Mouse (Mus musculus): ENCODE data around the gene Pde6b. TPM values are rescaled to one million over a fixed set of nuclear protein-coding genes. Genes with fewer than 3 reads are reported as not detected.

The Pde6b gene
- total RNA-seq, 2 experiments from 2014 or later: 0.25 TPM; not detected in 1

DNA sequence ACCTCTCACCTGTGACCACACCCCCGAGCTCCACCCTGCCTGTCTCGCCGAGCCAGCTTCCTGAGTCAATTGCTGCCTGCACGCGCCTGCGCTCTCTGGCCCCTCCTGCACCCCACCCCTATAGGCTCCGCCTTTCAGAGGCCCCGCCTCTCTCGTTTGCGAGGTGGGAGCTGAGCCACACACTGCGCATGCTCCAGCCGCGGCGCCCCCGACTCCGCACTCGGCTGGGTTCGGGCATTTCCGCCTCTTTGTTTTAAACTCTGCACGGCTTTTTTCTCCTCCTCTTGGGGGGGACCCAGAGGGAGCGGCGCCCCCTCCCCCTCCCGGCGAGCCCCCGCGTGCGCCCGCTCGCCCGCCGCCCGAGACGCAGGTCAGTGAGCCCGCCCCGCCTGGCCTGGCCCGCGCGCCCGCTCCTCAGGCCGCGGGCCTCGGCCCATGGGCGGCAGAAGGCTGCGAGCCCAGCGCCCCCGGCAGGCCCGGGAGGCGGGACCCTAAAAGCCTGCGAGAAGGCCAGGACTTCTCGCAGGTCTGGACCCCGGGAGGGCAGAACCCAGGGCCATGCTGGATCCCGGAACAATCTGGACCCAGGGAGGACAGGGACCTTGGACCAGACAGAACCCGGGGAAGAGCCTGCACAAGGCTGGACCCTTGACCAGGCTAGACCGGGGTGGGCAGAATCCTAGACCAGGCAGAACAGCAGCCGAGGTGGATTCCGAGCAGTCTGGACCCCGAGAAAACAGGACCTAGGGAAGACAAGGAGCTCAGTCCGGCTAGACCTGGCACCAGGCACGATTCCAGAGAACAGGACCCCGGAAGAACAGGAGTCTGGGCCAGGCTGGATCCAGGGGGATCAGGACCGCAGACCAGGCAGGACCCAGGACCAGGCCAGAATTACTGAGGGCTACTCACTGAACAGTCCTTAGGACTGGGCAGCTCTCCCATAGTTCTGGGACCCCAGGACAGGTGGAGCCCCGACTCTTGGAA lies 73.2 kb downstream of the Pde6b start, which contains the start of gene Pcgf3:
Gene Pcgf3, plus strand, starts transcription at position 151 of the 984 bp plus-strand sequence.
- DNase-seq (ENCODE audit: low spot score in 2 of 2): peak; percentile 98 to 99

DNA sequence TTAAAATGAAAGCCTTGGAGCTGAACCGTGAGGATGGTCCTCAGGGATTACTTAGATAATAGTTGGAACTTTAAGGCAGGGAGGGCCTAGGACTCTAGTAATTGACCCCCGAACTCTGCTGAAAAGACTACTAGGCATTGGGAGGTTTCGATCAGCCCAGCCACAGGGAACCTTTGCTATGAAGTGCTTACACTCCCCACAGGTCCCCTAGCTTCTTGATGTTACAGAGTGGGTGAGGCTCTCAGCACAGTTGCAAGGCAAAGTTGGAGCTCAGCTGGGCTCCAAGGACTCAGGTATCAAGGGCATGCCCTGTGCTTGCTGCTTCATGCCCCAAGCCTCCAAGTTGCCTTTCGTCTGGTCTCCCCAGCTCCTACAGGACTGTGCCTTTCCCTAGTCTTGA lies 74.3 kb downstream of the Pde6b start:
- no peak for DNase-seq (ENCODE audit: low spot score in 2 of 2)

DNA sequence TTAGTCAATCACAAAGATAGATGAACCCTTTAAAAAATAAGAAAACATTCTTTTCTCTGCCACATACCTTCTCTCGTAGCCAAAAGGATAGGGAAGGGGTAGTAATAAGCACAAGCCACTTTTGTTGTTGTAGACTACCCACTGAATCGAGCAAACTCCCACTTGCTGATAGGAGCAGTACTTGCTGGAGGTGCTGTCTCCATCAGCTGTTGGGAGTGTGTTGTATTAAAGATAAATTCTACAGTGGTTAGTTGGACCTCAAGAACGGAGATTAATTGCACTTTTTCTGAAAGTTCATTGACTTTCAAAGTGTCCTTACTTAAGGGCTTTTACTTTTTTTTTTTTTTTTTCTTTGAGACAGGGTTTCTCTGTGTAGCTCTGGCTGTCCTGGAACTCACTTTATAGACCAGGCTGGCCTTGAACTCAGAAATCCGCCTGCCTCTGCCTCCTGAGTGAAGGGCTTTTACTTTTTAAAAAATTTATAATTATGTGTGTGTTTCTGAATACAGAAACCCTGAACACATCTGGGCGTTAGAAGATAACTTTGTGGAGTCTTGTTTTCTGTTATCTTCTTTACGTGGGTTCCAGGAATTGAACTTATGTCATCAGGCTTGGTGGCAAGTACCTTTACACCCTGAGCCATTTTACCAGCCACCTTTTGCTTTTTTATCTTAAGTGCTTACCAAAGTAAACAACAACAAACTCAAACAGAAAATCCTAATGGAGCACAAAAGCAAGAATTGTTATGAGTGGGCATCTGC lies 77.1 kb downstream of the Pde6b start:
- no peak for DNase-seq (ENCODE audit: low spot score in 2 of 2)

DNA sequence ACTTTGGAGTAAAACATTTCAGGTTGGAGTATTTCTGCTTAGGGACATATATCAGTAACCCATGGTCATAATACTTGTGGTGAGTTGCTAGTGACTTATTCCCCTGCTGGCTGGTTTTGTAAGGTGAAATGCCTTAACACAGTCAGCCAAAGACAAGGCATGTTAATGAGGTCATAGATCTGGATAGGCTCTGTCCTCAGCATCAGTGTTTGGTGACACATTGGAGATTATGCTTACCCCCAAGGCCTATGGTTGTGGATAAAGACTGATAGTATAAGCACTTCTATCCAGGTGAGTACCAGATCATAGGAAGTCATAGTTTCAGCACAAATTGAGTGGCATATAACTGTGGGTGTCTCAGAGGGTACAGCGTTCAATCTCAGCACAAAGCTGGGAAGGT lies 78.5 kb downstream of the Pde6b start:
- no peak for DNase-seq (ENCODE audit: low spot score in 2 of 2)

DNA sequence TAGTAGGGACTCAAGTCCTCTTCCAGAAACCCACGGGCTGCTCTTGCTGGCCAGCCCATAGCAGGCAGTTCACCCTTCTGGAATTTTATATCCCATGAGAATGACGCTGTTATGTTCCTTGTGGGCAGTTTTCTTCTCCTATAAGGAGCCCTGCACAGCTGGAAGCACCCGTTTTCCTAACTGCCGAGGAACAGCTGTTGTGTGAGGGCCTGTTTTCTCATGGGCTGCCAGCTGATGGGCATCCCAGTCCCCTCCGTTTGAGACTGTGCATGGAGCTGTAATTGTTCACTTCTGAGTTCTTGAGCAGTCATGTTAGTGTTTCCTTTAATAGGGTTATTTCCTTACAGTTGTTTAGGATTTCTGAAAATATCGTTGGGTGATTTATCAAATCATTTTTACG lies 81.4 kb downstream of the Pde6b start:
- no peak for DNase-seq (ENCODE audit: low spot score in 2 of 2)

DNA sequence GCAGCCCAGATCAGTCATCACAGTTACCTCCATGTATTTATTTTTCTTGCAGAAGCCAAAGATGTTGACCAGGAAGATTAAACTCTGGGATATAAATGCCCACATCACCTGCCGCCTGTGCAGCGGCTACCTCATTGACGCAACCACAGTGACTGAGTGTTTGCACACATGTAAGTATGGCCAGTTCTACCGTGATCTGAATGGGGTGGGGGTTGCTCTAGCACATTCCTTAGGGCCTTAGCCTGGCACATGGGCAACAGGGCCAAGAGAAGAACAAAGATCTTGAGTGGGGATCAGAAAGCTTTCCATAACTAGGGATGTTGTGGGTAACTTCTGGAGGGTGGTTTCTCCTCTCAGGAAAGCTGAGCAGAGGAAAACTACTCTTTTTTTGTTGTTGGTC lies 85.5 kb downstream of the Pde6b start:
- DNase-seq (ENCODE audit: low spot score in 2 of 2): no peak

DNA sequence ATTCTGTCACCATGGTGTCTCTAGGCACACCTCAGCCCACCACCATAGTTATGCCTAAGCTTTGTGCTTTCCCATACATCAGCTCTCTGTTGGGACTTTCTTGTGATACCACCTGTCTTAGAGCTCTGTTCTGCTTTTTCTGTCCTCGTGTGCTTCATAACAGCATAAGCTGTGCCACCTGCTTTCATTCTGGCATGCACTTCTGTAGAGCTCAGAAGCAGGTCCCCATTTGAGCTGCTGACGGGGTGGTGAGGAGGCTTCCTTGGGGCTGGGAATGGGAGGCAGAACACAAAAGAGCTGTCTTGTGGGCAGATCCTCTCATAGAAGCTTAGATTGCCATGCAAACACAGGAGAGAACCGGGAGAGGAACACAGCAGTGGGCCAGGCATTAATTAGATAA lies 87.8 kb downstream of the Pde6b start:
- no peak for DNase-seq (ENCODE audit: low spot score in 2 of 2)

Other genes starting within 250 kb of the Pde6b start
- 10 to 100 TPM; 50.9 to 54.1 TPM for gene Dr1, start 119.5 kb upstream of the Pde6b start, total RNA-seq (2021)
- gene Pigg, start 75.8 kb upstream of the Pde6b start, total RNA-seq (2021): 1 to 10 TPM; 7.2 to 8.1 TPM
- gene Gm42517, start 20.5 kb upstream of the Pde6b start, total RNA-seq (2021): 10 to 100 TPM; 61.9 to 70.5 TPM
- 100 to 1,000 TPM; 414 to 429 TPM for gene Atp5k, start 46.1 kb downstream of the Pde6b start, total RNA-seq (2021)
- under 1 TPM; 0.41 to 0.80 TPM for gene Mfsd7a, start 60.5 kb downstream of the Pde6b start, total RNA-seq (2021)
- 10 to 100 TPM; 69.3 to 71.4 TPM for gene Pcgf3, start 72.8 kb downstream of the Pde6b start, total RNA-seq (2021)
- gene Cplx1, start 161.6 kb downstream of the Pde6b start, total RNA-seq (2021): 100 to 1,000 TPM; 396 to 463 TPM
- 10 to 100 TPM; 87.7 to 89.7 TPM for gene Gak, start 241.4 kb downstream of the Pde6b start, total RNA-seq (2021)
- 10 to 100 TPM; 35.8 to 36.6 TPM for gene Tmem175, start 241.4 kb downstream of the Pde6b start, total RNA-seq (2021)